Mouse (Mus musculus) regulatory T cell (primary cell): ENCODE measurements around the gene Macf1.
"Not testable (repeated sequence)": the region's sequence is repeated elsewhere in the genome, so short reads cannot be mapped to it uniquely, and the experiment has no call there.

Experiments
- in situ Hi-C: fragments of 300-600 bp; cut with MboI, MseI; formaldehyde crosslinking; loops from one replicate; pipeline ENCODE4 v1.15.1; 2025; ENCODE audit warnings: high pct_unique_total_duplicates

Macf1 gene

GRCm38 (mm10) chr4:123558496-123558895, 125.7 kb downstream of the Macf1 start:
- in situ Hi-C loops: loop anchor here (25.0 kb wide), 1 partner anchor 671 kb away; the partner anchor contains the start of gene Cap1

- in situ Hi-C loops: loop anchor here (25.0 kb wide), 1 partner anchor 668 kb away; the partner anchor contains the start of gene Cap1
These were observed 128.9 kb downstream of the Macf1 start for GRCm38 (mm10) chr4:123555251-123555650.

GRCm38 (mm10) chr4:123552689-123553088, 131.5 kb downstream of the Macf1 start:
- in situ Hi-C loops: loop anchor here (25.0 kb wide), 1 partner anchor 665 kb away; the partner anchor contains the start of gene Cap1

- in situ Hi-C loops: no loop called here
These were observed 135.8 kb downstream of the Macf1 start for GRCm38 (mm10) chr4:123548317-123548716.

GRCm38 (mm10) chr4:123543691-123544090, 140.5 kb downstream of the Macf1 start:
- in situ Hi-C loops: no loop called here

- in situ Hi-C loops: loop anchor here (5.0 kb wide), 1 partner anchor 47 kb away; no protein-coding TSS in a partner anchor
These were observed 148.9 kb downstream of the Macf1 start for GRCm38 (mm10) chr4:123535271-123535670.

- in situ Hi-C loops: no loop called here
These were observed 152.2 kb downstream of the Macf1 start for GRCm38 (mm10) chr4:123532001-123532400.

GRCm38 (mm10) chr4:123530976-123531375, 153.2 kb downstream of the Macf1 start:
- in situ Hi-C loops: no loop called here

- in situ Hi-C loops: no loop called here
These were observed 154.9 kb downstream of the Macf1 start for GRCm38 (mm10) chr4:123529230-123529629.

GRCm38 (mm10) chr4:123527607-123528010, 156.6 kb downstream of the Macf1 start:
- in situ Hi-C loops: no loop called here

- in situ Hi-C loops: no loop called here
These were observed 157.3 kb downstream of the Macf1 start for GRCm38 (mm10) chr4:123526779-123527280.

- in situ Hi-C loops: no loop called here
These were observed 159.4 kb downstream of the Macf1 start for GRCm38 (mm10) chr4:123524746-123525145.

- in situ Hi-C loops: not testable (repeated sequence)
These were observed 164.0 kb downstream of the Macf1 start for GRCm38 (mm10) chr4:123520123-123520522.

- in situ Hi-C loops: no loop called here
These were observed 168.5 kb downstream of the Macf1 start for GRCm38 (mm10) chr4:123515673-123516072.

GRCm38 (mm10) chr4:123510201-123510600, 174.0 kb downstream of the Macf1 start:
- in situ Hi-C loops: no loop called here

GRCm38 (mm10) chr4:123489086-123489485, 195.1 kb downstream of the Macf1 start:
- in situ Hi-C loops: loop anchor here (5.0 kb wide), 1 partner anchor 37 kb away; no protein-coding TSS in a partner anchor

GRCm38 (mm10) chr4:123479991-123480390, 204.2 kb downstream of the Macf1 start:
- in situ Hi-C loops: no loop called here

GRCm38 (mm10) chr4:123478655-123479433, 205.3 kb downstream of the Macf1 start:
- in situ Hi-C loops: no loop called here

GRCm38 (mm10) chr4:123465799-123466198, 218.4 kb downstream of the Macf1 start:
- in situ Hi-C loops: no loop called here

GRCm38 (mm10) chr4:123460595-123461272, 223.4 kb downstream of the Macf1 start:
- in situ Hi-C loops: no loop called here

- in situ Hi-C loops: loop anchor here (5.0 kb wide), 1 partner anchor 32 kb away; no protein-coding TSS in a partner anchor
These were observed 229.1 kb downstream of the Macf1 start for GRCm38 (mm10) chr4:123454871-123455640.
